Mouse (Mus musculus): ENCODE results near the gene Tbr1. TPM values are rescaled to one million over a fixed set of nuclear protein-coding genes. Genes with fewer than 3 reads are reported as not detected.

The Tbr1 gene
- polyA plus RNA-seq, 1 experiment from 2014 or later = not detected

DNA sequence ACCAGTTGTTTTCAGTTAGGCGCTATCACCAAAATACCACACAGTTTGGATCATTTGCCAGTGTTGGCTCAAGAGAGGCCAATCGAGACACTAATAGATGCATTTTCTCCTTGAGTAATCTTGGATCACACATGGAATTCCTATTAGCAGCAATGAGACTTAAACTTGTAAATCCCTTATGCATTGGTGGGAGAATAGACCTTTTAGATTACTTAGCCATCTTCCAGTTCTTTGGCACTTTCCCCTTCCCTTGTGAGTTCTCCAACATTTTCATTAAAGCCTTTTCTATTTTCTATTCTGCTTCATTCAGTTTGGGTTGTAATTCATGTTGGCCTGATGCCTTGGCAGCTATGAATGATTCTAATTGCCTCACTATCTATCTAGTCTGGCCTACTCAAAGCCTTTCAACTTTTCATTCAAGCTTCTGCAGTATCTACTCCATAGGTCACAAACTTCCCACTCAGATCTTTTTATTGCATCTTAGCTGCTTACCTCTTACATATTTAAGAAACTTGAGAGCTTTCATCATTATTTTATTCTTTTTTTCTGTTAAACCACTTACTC, 34.6 kb downstream of the Tbr1 start:
- no peak for ATAC-seq
- Histone ChIP-seq H3K9me3 (ENCODE audit: low read length) (no peaks in the 10 kb centered on the region), H3K4me2 (ENCODE audit: low read depth, low read length) (no peak overlapping the region), H3K27ac (ENCODE audit: low read depth) (no peak overlapping the region), H3K9ac (replicated peaks) (no peak overlapping the region), H3K36me3 (replicated peaks; ENCODE audit: insufficient read depth, low read length) (no peaks in the 10 kb centered on the region), H3K4me1 (ENCODE audit: insufficient read depth) (no peaks in the 10 kb centered on the region), H3K27me3 (ENCODE audit: insufficient read depth, low read length) (no peaks in the 10 kb centered on the region), H3K4me3 (ENCODE audit: low read depth, low read length) (no peak overlapping the region)
- 84% methylated on average over 2 of the region's 2 CpGs for WGBS (ENCODE audit: insufficient replicate concordance)
- TF ChIP-seq CTCF (IDR thresholded peaks at IDR 0.05; ENCODE audit: low read depth) (no peak), EP300 (IDR thresholded peaks at IDR 0.05; ENCODE audit: low read depth) (no peak)
- DNase-seq = no peak

Small RNA genes within 50 kb of the gene (microRNA-seq; reads per million reads assigned to microRNA genes)
- not detected for gene Gm22403

Other genes starting within 250 kb of the Tbr1 start
- gene Tank, start 224.3 kb upstream of the Tbr1 start, polyA plus RNA-seq (2015; fragmentation: Nextera tagmentation; extraction: Ambion mirVana) = 13.9 and 14.5 TPM in 2 replicates
- 70.8 and 83.4 TPM in 2 replicates for gene Psmd14, start 91.2 kb upstream of the Tbr1 start, polyA plus RNA-seq (2015; fragmentation: Nextera tagmentation; extraction: Ambion mirVana)
- gene Slc4a10, start 243.5 kb downstream of the Tbr1 start, polyA plus RNA-seq (2015; fragmentation: Nextera tagmentation; extraction: Ambion mirVana) = 0.05 TPM in 2 replicates

Data from liver, postnatal 0 days (tissue).